Mouse (Mus musculus) thymus, adult 2 months (tissue): ENCODE measurements around the gene Ddx41. TPM values are rescaled to one million over a fixed set of nuclear protein-coding genes. Genes with fewer than 3 reads are reported as not detected.

ENCODE experiments used
- DNase-seq: peaks from one replicate; pipeline ENCODE4 v3.0.0; 2021
- H3K27ac ChIP-seq: fragments of 200-500 bp; 2 replicates; pipeline ENCODE4 v1.5.1; 2012; ENCODE audit warnings: low read length, control low read depth; ENCODE audit not compliant: control insufficient read depth, insufficient read depth
- H3K27me3 ChIP-seq: fragments of 200-500 bp; 2 replicates; pipeline ENCODE4 v1.6.1; 2012; ENCODE audit warnings: mild to moderate bottlenecking, low read length, moderate library complexity, mixed read lengths; ENCODE audit not compliant: control insufficient read depth, insufficient read depth
- H3K36me3 ChIP-seq: fragments of 200-500 bp; 2 replicates; pipeline ENCODE4 v1.6.1; 2012; ENCODE audit warnings: mild to moderate bottlenecking, low read length, moderate library complexity; ENCODE audit not compliant: control insufficient read depth, insufficient read depth
- H3K4me1 ChIP-seq: fragments of 200-500 bp; replicated peaks from 2 replicates; pipeline ENCODE4 v1.6.1; 2012; ENCODE audit warnings: low read length; ENCODE audit not compliant: control insufficient read depth, insufficient read depth
- H3K4me3 ChIP-seq: fragments of 200-500 bp; 2 replicates; pipeline ENCODE4 v1.5.1; 2012; ENCODE audit warnings: mild to moderate bottlenecking, low read length, control low read depth, moderate library complexity; ENCODE audit not compliant: control insufficient read depth, insufficient read depth
- CTCF ChIP-seq: fragments of 200-500 bp; IDR thresholded peaks from 2 replicates; pipeline ENCODE4 v1.5.1; 2012; ENCODE audit warnings: mild to moderate bottlenecking, control low read depth, low read length, moderate library complexity, borderline replicate concordance; ENCODE audit not compliant: control insufficient read depth, poor library complexity, insufficient read depth; ENCODE audit errors: extremely low read depth
- POLR2A ChIP-seq: fragments of 200-500 bp; IDR thresholded peaks from 2 replicates; pipeline ENCODE4 v1.6.1; 2012; ENCODE audit warnings: mild to moderate bottlenecking, low read length, control low read depth, moderate library complexity; ENCODE audit not compliant: control insufficient read depth, poor library complexity, insufficient read depth; ENCODE audit errors: extremely low read depth
- WGBS: fragments of 180-500 bp; shearing (Covaris S2); methylation state at CpG from one replicate; pipeline ENCODE4 v1.1.7; 2018; 5-methylcytosine and 5-hydroxymethylcytosine counted together
- polyA plus RNA-seq: library from polyadenylated mRNA; depleted of rRNA; stranded (reverse); fragments of >200 nt; gene quantifications from 2 replicates; pipeline ENCODE4 v1.2.3, GENCODE M21; 2012

The Ddx41 gene
- polyA plus RNA-seq, 1 experiment: 100.0 TPM

- 95% methylated on average over 7 of the region's 7 CpGs for WGBS
- no peak overlapping the region for H3K27ac ChIP-seq
These were observed 26.9 kb upstream of the Ddx41 start for GRCm38 (mm10) chr13:55563266-55563879.

GRCm38 (mm10) chr13:55557499-55557898 is 21.0 kb upstream of the Ddx41 start:
- peaks cover 39% of the 10 kb centered on the region for H3K36me3 ChIP-seq
- no peaks in the 10 kb centered on the region for H3K4me1 ChIP-seq
- 95% methylated on average over 6 of the region's 6 CpGs for WGBS
- no peak overlapping the region for H3K4me3 ChIP-seq
- H3K27ac ChIP-seq: no peak overlapping the region
- TF ChIP-seq CTCF (no peak), POLR2A (no peak)
- no peaks in the 10 kb centered on the region for H3K27me3 ChIP-seq
- no peak for DNase-seq

More at GRCm38 (mm10) chr13:55563266-55563879, 26.9 kb upstream of the Ddx41 start:
- no peaks in the 10 kb centered on the region for H3K27me3 ChIP-seq
- no peak for DNase-seq
- H3K4me1 ChIP-seq: no peaks in the 10 kb centered on the region
- no peak for TF ChIP-seq CTCF
- TF ChIP-seq POLR2A: no peak
- H3K4me3 ChIP-seq: no peak overlapping the region
- H3K36me3 ChIP-seq: peaks cover 14% of the 10 kb centered on the region; the same call in 1 of the 2 replicates

GRCm38 (mm10) chr13:55555921-55556320 is 19.5 kb upstream of the Ddx41 start:
- WGBS: 97% methylated on average over 9 of the region's 9 CpGs
- DNase-seq: no peak
- H3K4me1 ChIP-seq: no peaks in the 10 kb centered on the region

GRCm38 (mm10) chr13:55549061-55549460 is 12.6 kb upstream of the Ddx41 start:
- TF ChIP-seq POLR2A (no peak), CTCF (no peak)
- Histone ChIP-seq H3K4me1 (no peaks in the 10 kb centered on the region), H3K27me3 (no peaks in the 10 kb centered on the region), H3K27ac (no peak overlapping the region), H3K36me3 (peaks cover 59% of the 10 kb centered on the region), H3K4me3 (no peak overlapping the region)
- 96% methylated on average over 15 of the region's 15 CpGs for WGBS
- no peak for DNase-seq

More at GRCm38 (mm10) chr13:55555921-55556320, 19.5 kb upstream of the Ddx41 start:
- Histone ChIP-seq H3K36me3 (peaks cover 38% of the 10 kb centered on the region), H3K27me3 (no peaks in the 10 kb centered on the region), H3K4me3 (no peak overlapping the region), H3K27ac (no peak overlapping the region)
- TF ChIP-seq CTCF: no peak
- no peak for TF ChIP-seq POLR2A

GRCm38 (mm10) chr13:55548426-55548825 is 12.0 kb upstream of the Ddx41 start:
- no peak for DNase-seq
- peaks cover 59% of the 10 kb centered on the region for H3K36me3 ChIP-seq
- TF ChIP-seq POLR2A (no peak), CTCF (no peak)
- no peaks in the 10 kb centered on the region for H3K27me3 ChIP-seq
- no peak overlapping the region for H3K27ac ChIP-seq
- H3K4me1 ChIP-seq: no peaks in the 10 kb centered on the region
- WGBS: 96% methylated on average over 5 of the region's 5 CpGs
- no peak overlapping the region for H3K4me3 ChIP-seq

- Histone ChIP-seq H3K4me3 (no peak overlapping the region), H3K27ac (no peak overlapping the region), H3K27me3 (no peaks in the 10 kb centered on the region), H3K36me3 (peaks cover 59% of the 10 kb centered on the region), H3K4me1 (no peaks in the 10 kb centered on the region)
- TF ChIP-seq CTCF (no peak), POLR2A (no peak)
- DNase-seq: no peak
- WGBS: 98% methylated on average over 2 of the region's 2 CpGs
These were observed 11.5 kb upstream of the Ddx41 start for GRCm38 (mm10) chr13:55547916-55548315.
